Mouse (Mus musculus): ENCODE measurements around the gene Sparcl1. TPM values are rescaled to one million over a fixed set of nuclear protein-coding genes. Genes with fewer than 3 reads are reported as not detected.

The Sparcl1 gene
- polyA plus RNA-seq, 1 experiment from 2014 or later, result 479 TPM

GRCm38 (mm10) chr5:104036686-104037085 lies 76.8 kb downstream of the Sparcl1 start:
- 91% methylated on average over 1 of the region's 1 CpGs for WGBS
- no peak for ATAC-seq (ENCODE audit: low FRiP score)
- Histone ChIP-seq H3K9me3 (replicated peaks) (no peaks in the 10 kb centered on the region), H3K4me1 (no peaks in the 10 kb centered on the region), H3K36me3 (no peaks in the 10 kb centered on the region), H3K27ac (replicated peaks) (no peak overlapping the region), H3K4me2 (no peak overlapping the region), H3K9ac (replicated peaks) (no peak overlapping the region), H3K27me3 (replicated peaks) (no peaks in the 10 kb centered on the region), H3K4me3 (replicated peaks) (no peak overlapping the region)

DNA sequence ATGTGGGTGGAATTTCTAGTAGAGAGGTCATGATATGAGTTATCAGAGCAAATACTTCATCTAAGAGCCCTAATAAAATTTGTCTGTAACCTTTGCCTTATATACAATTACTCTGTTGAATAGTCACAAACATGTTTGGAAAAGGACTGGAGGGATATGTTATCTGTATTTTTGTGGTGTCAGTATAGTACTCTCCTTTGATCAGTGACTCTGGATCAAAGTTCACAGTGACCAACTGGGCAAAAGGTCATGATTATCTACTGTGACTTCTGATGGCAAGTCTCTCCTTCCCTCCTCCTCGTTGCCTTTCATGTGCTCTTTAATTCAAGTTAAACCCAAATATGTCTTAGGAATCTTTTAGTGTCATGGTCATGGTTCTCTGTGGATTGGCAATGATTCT lies 77.7 kb downstream of the Sparcl1 start:
- Histone ChIP-seq H3K4me3 (replicated peaks) (no peak overlapping the region), H3K4me2 (no peak overlapping the region), H3K27ac (replicated peaks) (no peak overlapping the region), H3K27me3 (replicated peaks) (no peaks in the 10 kb centered on the region), H3K9me3 (replicated peaks) (no peaks in the 10 kb centered on the region), H3K4me1 (no peaks in the 10 kb centered on the region), H3K36me3 (no peaks in the 10 kb centered on the region), H3K9ac (replicated peaks) (no peak overlapping the region)
- WGBS, result 81% methylated on average over 1 of the region's 1 CpGs
- ATAC-seq (ENCODE audit: low FRiP score), result no peak

DNA sequence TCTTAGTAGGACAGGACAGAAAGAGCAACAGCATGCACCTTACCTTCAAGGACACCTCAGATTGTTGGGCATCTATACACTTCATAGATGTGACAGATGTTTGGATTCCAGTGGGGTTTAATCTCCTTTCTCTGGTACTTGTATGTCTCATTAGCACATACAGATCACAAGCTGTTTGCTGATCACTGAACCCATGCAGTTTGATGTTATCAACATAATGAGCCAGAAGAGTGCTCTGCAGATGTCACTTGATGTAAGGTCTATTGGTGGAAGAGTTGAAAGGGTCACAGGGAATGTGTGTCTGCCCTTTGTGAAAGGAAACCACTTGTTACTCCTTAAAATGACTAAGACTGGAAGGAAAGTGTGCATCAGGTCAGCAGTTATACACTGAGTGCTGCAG lies 78.5 kb downstream of the Sparcl1 start:
- ATAC-seq (ENCODE audit: low FRiP score), result no peak
- Histone ChIP-seq H3K9ac (replicated peaks) (no peak overlapping the region), H3K27ac (replicated peaks) (no peak overlapping the region), H3K27me3 (replicated peaks) (no peaks in the 10 kb centered on the region), H3K36me3 (no peaks in the 10 kb centered on the region), H3K4me2 (no peak overlapping the region), H3K4me3 (replicated peaks) (no peak overlapping the region), H3K4me1 (no peaks in the 10 kb centered on the region), H3K9me3 (replicated peaks) (no peaks in the 10 kb centered on the region)

DNA sequence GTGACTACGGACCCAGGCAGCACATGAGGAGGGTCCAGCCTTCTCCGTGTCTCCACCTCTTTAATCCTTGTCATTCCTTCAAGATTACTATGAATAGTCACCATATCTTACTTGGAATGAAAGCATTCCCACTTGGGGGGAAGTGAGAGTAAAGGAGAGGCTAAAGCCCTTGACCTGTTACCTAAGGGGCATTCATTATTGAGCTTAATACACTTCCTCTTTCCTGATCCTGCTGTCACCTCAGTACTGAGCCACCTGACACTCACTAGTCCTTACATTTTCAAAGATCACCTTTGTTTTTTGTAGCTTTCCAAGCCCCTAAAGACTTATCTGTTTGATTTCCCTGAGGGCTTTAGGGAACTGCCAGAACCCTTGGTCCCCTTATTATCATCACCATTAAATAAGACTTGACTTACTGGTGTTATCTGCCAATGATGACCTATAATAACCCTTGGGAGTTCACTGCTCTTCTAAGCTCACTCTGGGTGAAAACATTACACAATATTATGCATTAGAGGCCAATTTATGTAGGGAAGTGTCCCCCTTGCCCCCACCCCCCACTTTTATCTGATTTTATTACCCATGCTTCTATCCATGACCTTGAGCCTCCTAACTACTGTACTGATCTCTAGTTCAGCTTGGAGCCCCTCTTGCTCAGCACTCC lies 81.0 kb downstream of the Sparcl1 start:
- no peaks in the 10 kb centered on the region for H3K36me3 ChIP-seq
- ATAC-seq (ENCODE audit: low FRiP score), result no peak
- no peaks in the 10 kb centered on the region for H3K9me3 ChIP-seq (replicated peaks)
- H3K9ac ChIP-seq (replicated peaks), result no peak overlapping the region
- H3K4me1 ChIP-seq, result no peaks in the 10 kb centered on the region
- H3K27ac ChIP-seq (replicated peaks), result no peak overlapping the region
- H3K4me2 ChIP-seq, result no peak overlapping the region
- no peaks in the 10 kb centered on the region for H3K27me3 ChIP-seq (replicated peaks)
- 91% methylated on average over 2 of the region's 2 CpGs for WGBS
- H3K4me3 ChIP-seq (replicated peaks), result no peak overlapping the region

Small RNA genes lying within 50 kb of the gene (microRNA-seq; reads per million reads assigned to microRNA genes)
- gene Mir5619, result 3.3 reads per million, percentile 12 among the genes with 10 or more reads in this experiment

Other genes starting within 250 kb of the Sparcl1 start
- 34.9 and 38.1 TPM in 2 replicates for gene Klhl8, start 202.5 kb downstream of the Sparcl1 start, polyA plus RNA-seq (2015; fragmentation: Nextera tagmentation; extraction: Ambion mirVana)
- gene Hsd17b13, start 136.3 kb downstream of the Sparcl1 start, polyA plus RNA-seq (2015; fragmentation: Nextera tagmentation; extraction: Ambion mirVana), result 0.95 TPM in 1 of 2 replicates, not detected in the other
- 4.3 TPM in 2 replicates for gene Hsd17b11, start 91.8 kb downstream of the Sparcl1 start, polyA plus RNA-seq (2015; fragmentation: Nextera tagmentation; extraction: Ambion mirVana)
- 73.0 and 73.2 TPM in 2 replicates for gene Nudt9, start 67.4 kb downstream of the Sparcl1 start, polyA plus RNA-seq (2015; fragmentation: Nextera tagmentation; extraction: Ambion mirVana)
- gene Gm17660, start 36.1 kb downstream of the Sparcl1 start, polyA plus RNA-seq (2015; fragmentation: Nextera tagmentation; extraction: Ambion mirVana), result not detected in 2 replicates
- gene Dspp, start 57.0 kb upstream of the Sparcl1 start, polyA plus RNA-seq (2015; fragmentation: Nextera tagmentation; extraction: Ambion mirVana), result not detected in 2 replicates
- 0.59 and 0.91 TPM in 2 replicates for gene Dmp1, start 88.9 kb upstream of the Sparcl1 start, polyA plus RNA-seq (2015; fragmentation: Nextera tagmentation; extraction: Ambion mirVana)
- gene Ibsp, start 185.4 kb upstream of the Sparcl1 start, polyA plus RNA-seq (2015; fragmentation: Nextera tagmentation; extraction: Ambion mirVana), result 13.7 and 24.2 TPM in 2 replicates
- gene Mepe, start 211.6 kb upstream of the Sparcl1 start, polyA plus RNA-seq (2015; fragmentation: Nextera tagmentation; extraction: Ambion mirVana), result not detected in 2 replicates

Data from neural tube, embryonic 15.5 days (tissue).